Mouse (Mus musculus): Measurements from ENCODE around the gene Hist1h1e. TPM values are rescaled to one million over a fixed set of nuclear protein-coding genes. Genes with fewer than 3 reads are reported as not detected.

Hist1h1e gene
- total RNA-seq, 2 experiments from 2014 or later: 53.2 to 57.3 TPM

- no peak for TF ChIP-seq CTCF (IDR thresholded peaks at IDR 0.05)
- intact Hi-C loops (cut with DNase I): loop anchor here (5.0 kb wide), 1 partner anchor 39 kb away; the partner anchor contains the start of genes Hist1h2af and Hist1h4h
- peak within 1 kb of the TSS; percentile 94 for H3K27ac ChIP-seq
- H3K4me3 ChIP-seq: peak within 1 kb of the TSS; percentile 55
- peak; percentile 70 to 71 for DNase-seq (ENCODE audit: extremely low spot score in 1 of 2, low spot score in 2 of 2)
Observed at GRCm38 (mm10) chr13:23571022-23571503, 51.3 kb downstream of the Hist1h1e start, which contains the start of the genes Hist1h2ae and Hist1h2bg. Gene Hist1h2ae, minus strand, starts transcription at chr13:23571220. Gene Hist1h2bg, plus strand, starts transcription at chr13:23571396.

Small RNAs within 50 kb of the gene (microRNA-seq; reads per million reads assigned to microRNA genes)
- gene Gm44359 (0 reads per million in 2 experiments), gene Gm44394 (0 to 0.24 reads per million in 2 experiments)

Other genes starting within 250 kb of the Hist1h1e start
- gene Abt1, start 198.7 kb downstream of the Hist1h1e start, total RNA-seq (2021): 1 to 10 TPM; 8.9 to 9.8 TPM
- gene Btn1a1, start 156.7 kb downstream of the Hist1h1e start, total RNA-seq (2021): not detected
- 1 to 10 TPM in 1 of 2 experiments, under 1 TPM in 1; 0.65 to 1.4 TPM for gene Btn2a2, start 133.7 kb downstream of the Hist1h1e start, total RNA-seq (2021)
- 100 to 1,000 TPM; 289 to 340 TPM for gene Hist1h4h, start 91.5 kb downstream of the Hist1h1e start, total RNA-seq (2021)
- 1 to 10 TPM; 2.4 to 4.4 TPM for gene Hist1h2af, start 88.7 kb downstream of the Hist1h1e start, total RNA-seq (2021)
- gene Hist1h3g, start 87.1 kb downstream of the Hist1h1e start, total RNA-seq (2021): 1 to 10 TPM; 2.6 to 5.1 TPM
- gene Hist1h2bh, start 79.2 kb downstream of the Hist1h1e start, total RNA-seq (2021): under 1 TPM; 0.61 TPM
- gene Hist1h3f, start 78.5 kb downstream of the Hist1h1e start, total RNA-seq (2021): 10 to 100 TPM; 12.9 to 15.5 TPM
- gene Hist1h4f, start 70.9 kb downstream of the Hist1h1e start, total RNA-seq (2021): 100 to 1,000 TPM; 161 to 177 TPM
- gene Hist1h1d, start 69.3 kb downstream of the Hist1h1e start, total RNA-seq (2021): 1 to 10 TPM; 3.5 TPM
- gene Hist1h3e, start 60.2 kb downstream of the Hist1h1e start, total RNA-seq (2021): 10 to 100 TPM; 40.1 to 50.4 TPM
- gene Hist1h2ae, start 51.3 kb downstream of the Hist1h1e start, total RNA-seq (2021): 1 to 10 TPM; 2.4 to 5.0 TPM
- gene Hist1h2bg, start 51.2 kb downstream of the Hist1h1e start, total RNA-seq (2021): 10 to 100 TPM; 68.0 to 71.2 TPM
- gene Hist1h2bf, start 48.4 kb downstream of the Hist1h1e start, total RNA-seq (2021): 10 to 100 TPM; 19.7 to 24.1 TPM
- 1 to 10 TPM; 3.8 to 9.0 TPM for gene Hist1h2ad, start 48.2 kb downstream of the Hist1h1e start, total RNA-seq (2021)
- 1 to 10 TPM; 6.9 to 9.9 TPM for gene Hist1h3d, start 46.8 kb downstream of the Hist1h1e start, total RNA-seq (2021)
- gene Hist1h4d, start 41.0 kb downstream of the Hist1h1e start, total RNA-seq (2021): 100 to 1,000 TPM; 141 to 157 TPM
- gene Hist1h2be, start 1.4 kb downstream of the Hist1h1e start, total RNA-seq (2021): 1 to 10 TPM; 5.4 to 7.9 TPM
- gene Hist1h2ac, start 61.4 kb upstream of the Hist1h1e start, total RNA-seq (2021): 1 to 10 TPM; 2.1 to 2.7 TPM
- 10 to 100 TPM; 27.0 to 29.1 TPM for gene Hist1h2bc, start 61.6 kb upstream of the Hist1h1e start, total RNA-seq (2021)
- gene Hist1h1t, start 73.3 kb upstream of the Hist1h1e start, total RNA-seq (2021): not detected
- gene Hist1h4c, start 75.9 kb upstream of the Hist1h1e start, total RNA-seq (2021): 100 to 1,000 TPM; 103 TPM
- gene Hfe, start 88.3 kb upstream of the Hist1h1e start, total RNA-seq (2021): 1 to 10 TPM; 2.4 to 3.1 TPM
- 10 to 100 TPM; 53.4 to 53.7 TPM for gene Hist1h1c, start 116.2 kb upstream of the Hist1h1e start, total RNA-seq (2021)
- gene Hist1h3c, start 123.0 kb upstream of the Hist1h1e start, total RNA-seq (2021): 1 to 10 TPM; 1.0 to 1.3 TPM
- 10 to 100 TPM; 12.3 to 19.0 TPM for gene Hist1h2bb, start 124.2 kb upstream of the Hist1h1e start, total RNA-seq (2021)
- gene Hist1h2ab, start 128.6 kb upstream of the Hist1h1e start, total RNA-seq (2021): 10 to 100 TPM; 19.9 to 21.0 TPM
- gene Hist1h3b, start 129.7 kb upstream of the Hist1h1e start, total RNA-seq (2021): 1 to 10 TPM; 6.6 to 7.5 TPM
- 10 to 100 TPM; 62.5 to 93.5 TPM for gene Hist1h4b, start 134.5 kb upstream of the Hist1h1e start, total RNA-seq (2021)
- gene Hist1h4a, start 138.7 kb upstream of the Hist1h1e start, total RNA-seq (2021): 10 to 100 TPM; 53.1 to 70.3 TPM
- gene Hist1h3a, start 139.8 kb upstream of the Hist1h1e start, total RNA-seq (2021): 10 to 100 TPM; 31.1 to 37.0 TPM
- 10 to 100 TPM; 21.6 to 22.6 TPM for gene Hist1h1a, start 141.1 kb upstream of the Hist1h1e start, total RNA-seq (2021)
- not detected for gene Trim38, start 147.4 kb upstream of the Hist1h1e start, total RNA-seq (2021)
- gene Slc17a2, start 184.4 kb upstream of the Hist1h1e start, total RNA-seq (2021): not detected
- gene Slc17a3, start 216.9 kb upstream of the Hist1h1e start, total RNA-seq (2021): not detected
- gene Slc17a1, start 245.2 kb upstream of the Hist1h1e start, total RNA-seq (2021): not detected

Measured in left cerebral cortex, adult 2 months (tissue).